Mouse (Mus musculus) gastrocnemius, postnatal 10 days (tissue): ENCODE results near the gene Doc2b. TPM values are rescaled to one million over a fixed set of nuclear protein-coding genes. Genes with fewer than 3 reads are reported as not detected.

Source experiments
- DNase-seq: peaks from one replicate; pipeline ENCODE4 v3.0.0; 2021; ENCODE audit warnings: mixed read lengths
- total RNA-seq, 2 experiments: library from RNA; stranded (reverse); gene quantifications; 2 replicates each; pipeline ENCODE4 v1.2.3; 2021

The Doc2b gene
- total RNA-seq, 2 experiments from 2014 or later: 1.0 TPM

- no peak for DNase-seq
Observed at GRCm38 (mm10) chr11:75793351-75793750, 2.5 kb downstream of the Doc2b start.

GRCm38 (mm10) chr11:75792535-75792934, 3.3 kb downstream of the Doc2b start:
- no peak for DNase-seq

DNA sequence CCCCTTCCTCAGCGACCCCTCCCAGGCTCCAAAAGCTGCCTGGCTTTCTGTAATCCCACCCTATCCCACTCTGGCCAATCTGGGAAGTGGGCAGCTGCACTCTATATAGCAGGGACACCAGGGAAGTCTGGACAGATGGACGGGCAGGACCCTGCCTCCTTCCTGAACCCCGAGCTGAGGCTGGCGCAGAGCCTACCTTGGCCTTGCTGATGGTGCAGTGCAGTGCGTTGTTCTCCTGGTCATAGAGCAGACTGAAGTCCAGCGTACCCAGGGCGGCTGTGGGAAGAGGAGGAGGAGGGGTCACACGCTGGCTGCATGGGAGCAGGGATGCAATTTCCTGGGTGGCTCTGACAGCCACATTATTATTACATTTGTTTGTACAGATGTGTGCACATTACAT, 10.0 kb downstream of the Doc2b start:
- DNase-seq: no peak

DNA sequence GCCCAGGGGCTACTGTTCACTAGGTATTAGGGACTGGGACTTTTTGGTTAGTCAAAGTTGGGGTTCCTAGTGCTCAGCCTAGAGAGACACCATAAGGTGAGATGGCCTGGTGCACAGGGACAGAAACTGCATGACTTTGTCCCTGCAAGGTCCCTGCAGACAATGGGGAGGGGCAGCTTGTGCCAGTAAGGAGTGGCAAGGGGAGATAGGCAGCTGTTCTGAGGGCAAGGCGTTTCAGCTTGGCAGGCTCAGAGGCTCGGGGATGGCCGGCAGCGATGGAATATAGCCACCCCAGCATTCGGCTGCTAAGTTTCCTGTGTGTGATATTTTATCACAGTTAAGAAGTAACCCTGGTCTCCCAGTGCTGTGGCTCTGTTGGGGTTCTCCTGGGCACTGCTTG, 12.1 kb downstream of the Doc2b start:
- no peak for DNase-seq

- DNase-seq: peak; percentile 61
Observed at GRCm38 (mm10) chr11:75781919-75782318, 13.9 kb downstream of the Doc2b start.

DNA sequence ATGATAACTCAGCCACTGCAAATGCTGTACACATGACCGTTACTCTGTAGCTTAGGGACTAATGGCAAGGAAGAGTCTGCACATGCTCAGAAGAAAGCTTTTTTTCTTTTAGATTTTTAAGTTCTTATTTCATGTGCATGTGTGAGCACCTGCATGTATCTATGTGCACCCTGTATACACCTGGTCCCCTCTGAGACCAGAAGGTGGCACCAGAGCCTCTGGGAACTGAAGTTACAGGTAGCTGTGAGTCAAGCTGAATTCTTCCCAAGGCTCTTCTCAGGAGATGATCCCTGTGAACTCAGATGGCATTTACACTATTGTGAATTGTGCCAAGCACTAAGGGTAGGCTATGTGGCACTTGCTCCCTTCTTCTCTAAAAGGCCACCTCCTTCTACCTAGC, 19.9 kb downstream of the Doc2b start:
- DNase-seq: no peak

DNA sequence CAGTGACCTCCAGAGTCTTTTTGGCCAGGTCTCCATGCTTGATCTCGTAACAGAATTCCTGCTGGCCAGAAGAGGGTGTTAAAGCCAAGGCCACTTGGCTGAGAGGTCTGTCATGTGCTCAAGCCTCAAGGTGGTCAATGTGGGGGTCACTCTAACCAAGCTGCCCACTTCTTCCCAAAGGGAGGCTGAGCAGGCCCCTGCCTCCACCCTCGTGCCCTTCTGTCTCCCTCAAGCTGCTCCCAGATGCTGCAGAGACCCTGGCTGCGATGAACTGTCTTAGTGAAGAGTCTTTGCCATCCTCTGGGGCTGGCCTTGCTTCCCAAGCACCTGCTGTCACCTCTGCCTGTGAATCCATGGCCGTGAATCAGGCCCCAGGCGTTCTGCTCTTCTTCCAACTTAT, 23.3 kb downstream of the Doc2b start:
- no peak for DNase-seq

GRCm38 (mm10) chr11:75769206-75769605, 26.6 kb downstream of the Doc2b start:
- DNase-seq: peak; percentile 85

GRCm38 (mm10) chr11:75768091-75768989, 27.5 kb downstream of the Doc2b start:
- no peak for DNase-seq

DNA sequence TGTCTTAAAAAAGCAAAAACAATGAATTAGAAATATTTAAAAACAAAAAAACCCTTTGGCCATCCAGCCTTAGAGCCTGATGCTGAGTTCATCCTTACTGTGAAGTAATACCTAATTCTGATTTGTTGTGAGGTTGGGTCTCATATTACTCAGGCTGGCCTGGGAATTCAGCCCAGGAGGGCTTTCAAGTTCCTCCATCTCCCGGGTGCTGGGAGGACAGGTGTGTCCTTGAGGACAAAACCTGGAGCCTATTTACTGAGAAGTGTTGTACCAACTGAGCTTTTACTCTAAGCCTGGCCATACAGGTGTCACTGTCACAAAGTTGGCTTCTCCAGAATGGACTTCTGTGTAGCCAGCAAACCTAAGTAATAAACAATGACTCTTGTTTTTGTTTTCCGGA, 28.8 kb downstream of the Doc2b start:
- no peak for DNase-seq

DNA sequence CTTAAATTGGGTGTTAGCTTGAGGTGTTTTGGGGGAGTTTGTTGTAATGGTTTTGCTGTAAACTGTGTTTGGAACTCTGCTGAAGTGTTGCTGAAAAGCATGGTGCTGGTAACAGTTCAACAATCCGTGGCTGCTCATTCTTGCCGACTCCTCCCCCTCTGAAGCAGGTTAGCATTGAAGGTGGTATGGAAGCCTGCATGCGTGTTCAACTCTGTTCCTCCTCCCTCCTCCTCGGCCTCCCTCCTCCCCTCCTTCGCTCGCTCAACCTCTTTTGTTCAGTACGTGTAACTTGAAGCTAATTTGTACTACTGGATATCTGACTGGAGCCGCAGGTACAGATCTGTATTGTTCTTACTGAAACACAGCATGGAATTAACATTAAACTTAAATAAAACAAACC, 30.7 kb downstream of the Doc2b start:
- DNase-seq: no peak

- no peak for DNase-seq
Observed at GRCm38 (mm10) chr11:75764521-75765023, 31.3 kb downstream of the Doc2b start.

DNA sequence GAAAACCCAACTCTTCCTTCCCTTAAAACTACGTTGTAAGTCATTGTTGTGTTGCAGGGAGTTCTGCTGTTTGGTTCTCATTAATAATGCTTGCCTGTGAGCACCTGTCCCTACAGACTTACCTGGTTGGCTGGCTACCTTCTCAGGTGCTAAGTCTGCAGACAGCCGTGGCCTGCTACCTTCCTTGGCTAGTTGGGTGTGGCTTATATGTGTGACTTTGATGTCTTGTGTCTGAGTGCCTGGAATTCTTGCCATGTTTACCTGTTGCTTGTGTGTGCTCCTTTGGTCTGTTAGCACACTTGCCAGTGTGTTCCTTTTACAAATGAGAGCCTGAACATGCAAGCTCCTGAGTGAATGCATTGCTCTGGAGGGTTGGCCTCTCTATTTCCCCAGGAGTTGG, 33.1 kb downstream of the Doc2b start:
- DNase-seq: no peak

DNA sequence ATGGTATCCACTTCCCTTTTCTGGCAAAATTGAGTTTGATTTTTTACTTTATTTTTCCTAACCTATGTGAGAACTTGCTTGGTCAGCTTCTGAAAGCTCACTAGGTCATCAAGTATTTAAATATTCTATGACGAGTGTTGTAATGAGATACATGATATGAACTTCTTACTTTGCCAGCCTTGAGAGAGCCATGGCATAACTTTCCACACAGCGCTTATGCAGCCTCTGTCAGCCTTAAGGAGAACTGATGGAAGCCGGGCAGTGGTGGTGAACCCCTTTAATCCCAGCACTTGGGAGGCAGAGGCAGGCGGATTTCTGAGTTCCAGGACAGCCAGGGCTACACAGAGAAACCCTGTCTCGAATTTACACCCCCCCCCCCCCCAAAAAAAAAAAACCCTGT, 35.1 kb downstream of the Doc2b start:
- no peak for DNase-seq

DNA sequence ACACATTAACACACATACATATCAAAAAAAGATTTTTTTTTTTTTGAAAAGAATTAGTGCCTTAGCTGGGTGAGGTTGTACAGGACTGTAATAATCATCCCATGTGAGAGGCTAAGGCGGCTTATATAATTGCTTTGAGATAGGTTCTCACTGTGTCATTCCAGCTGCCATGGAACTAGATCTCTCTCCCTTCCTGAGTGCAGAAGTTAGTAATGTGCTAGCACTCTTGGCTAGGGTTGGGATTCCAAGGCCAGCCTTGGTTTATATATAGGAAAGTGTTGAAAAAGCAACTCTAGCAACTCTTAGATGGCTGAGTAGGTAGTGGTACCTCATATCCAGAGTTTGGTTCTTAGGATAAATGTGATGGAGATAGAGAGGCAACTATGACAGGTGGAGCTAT, 37.3 kb downstream of the Doc2b start:
- DNase-seq: no peak

- no peak for DNase-seq
Observed at GRCm38 (mm10) chr11:75756687-75757086, 39.2 kb downstream of the Doc2b start.

DNA sequence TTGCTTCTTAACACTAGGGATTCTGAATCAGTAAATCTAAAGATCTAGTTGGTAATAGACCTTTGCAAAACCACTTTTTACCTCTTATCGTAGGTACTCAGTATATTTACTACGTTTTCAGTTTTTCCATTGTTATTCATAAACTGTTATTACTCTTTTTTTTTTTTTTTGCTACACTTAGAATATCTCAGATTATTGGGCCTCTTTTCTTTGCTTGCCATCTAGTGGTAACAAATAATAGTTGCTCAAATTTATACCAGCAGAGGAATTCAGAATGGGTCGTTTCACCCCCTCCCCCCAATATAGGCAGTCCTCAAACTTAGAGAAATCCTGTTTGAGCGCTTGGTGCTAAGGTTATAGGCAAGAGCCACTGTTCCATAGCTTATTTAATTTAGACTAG, 44.8 kb downstream of the Doc2b start:
- DNase-seq: no peak

DNA sequence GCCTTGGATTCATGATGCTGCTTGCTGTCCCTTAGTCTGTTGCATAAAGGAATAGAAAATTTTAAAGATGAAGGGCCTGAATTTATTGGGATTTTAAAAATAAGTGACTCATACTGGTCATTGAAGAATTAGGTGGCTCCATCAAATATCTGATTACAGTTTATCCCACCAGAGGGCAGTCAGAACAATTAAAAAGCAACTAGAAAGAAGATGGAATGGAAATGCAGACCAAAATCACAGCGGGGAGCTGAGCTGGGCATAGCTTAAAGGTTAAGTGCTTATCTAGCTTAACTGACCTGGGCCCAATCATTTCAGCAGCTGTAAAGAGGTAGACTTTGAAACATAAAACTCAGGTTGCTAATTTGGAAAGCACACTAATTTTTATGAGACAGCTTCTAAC, 45.3 kb downstream of the Doc2b start:
- no peak for DNase-seq

DNA sequence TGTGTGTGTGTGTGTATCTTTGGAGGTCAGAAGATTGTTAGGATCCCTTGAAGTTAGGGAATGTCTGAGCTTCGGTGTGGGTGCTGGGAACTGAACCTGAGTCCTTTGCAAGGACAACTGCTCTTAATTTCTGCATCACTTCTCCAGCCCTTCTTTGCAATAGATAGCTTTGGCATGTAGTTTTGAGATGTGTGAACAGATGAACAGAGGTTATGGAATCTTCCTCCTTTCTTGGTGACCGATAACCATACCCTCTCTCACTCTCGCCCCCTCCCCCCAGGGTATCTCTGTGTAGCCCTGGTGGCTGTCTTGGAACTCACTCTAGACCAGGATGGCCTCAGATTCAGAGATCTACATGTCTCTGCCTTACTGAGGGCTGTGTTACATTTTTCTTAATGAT, 51.1 kb downstream of the Doc2b start:
- DNase-seq: no peak

GRCm38 (mm10) chr11:75741615-75742014, 54.2 kb downstream of the Doc2b start:
- DNase-seq: no peak

GRCm38 (mm10) chr11:75740204-75740603, 55.6 kb downstream of the Doc2b start:
- no peak for DNase-seq

DNA sequence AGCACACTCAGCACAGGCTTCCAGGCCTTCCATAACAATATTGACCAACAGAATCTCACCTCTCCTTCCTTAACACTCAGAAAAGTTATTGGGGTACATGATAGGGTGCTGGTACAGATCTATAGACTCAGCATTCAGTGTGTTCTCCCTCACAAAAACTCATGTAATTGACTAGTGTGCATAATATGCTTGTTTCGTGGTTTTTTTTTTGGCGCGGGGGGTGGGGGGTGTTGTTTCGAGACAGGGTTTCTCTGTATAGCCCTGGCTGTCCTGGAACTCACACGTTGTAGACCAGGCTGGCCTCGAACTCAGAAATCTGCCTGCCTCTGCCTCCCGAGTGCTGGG, 57.4 kb downstream of the Doc2b start:
- no peak for DNase-seq

- DNase-seq: no peak
Observed at GRCm38 (mm10) chr11:75737806-75738476, 57.9 kb downstream of the Doc2b start.

DNA sequence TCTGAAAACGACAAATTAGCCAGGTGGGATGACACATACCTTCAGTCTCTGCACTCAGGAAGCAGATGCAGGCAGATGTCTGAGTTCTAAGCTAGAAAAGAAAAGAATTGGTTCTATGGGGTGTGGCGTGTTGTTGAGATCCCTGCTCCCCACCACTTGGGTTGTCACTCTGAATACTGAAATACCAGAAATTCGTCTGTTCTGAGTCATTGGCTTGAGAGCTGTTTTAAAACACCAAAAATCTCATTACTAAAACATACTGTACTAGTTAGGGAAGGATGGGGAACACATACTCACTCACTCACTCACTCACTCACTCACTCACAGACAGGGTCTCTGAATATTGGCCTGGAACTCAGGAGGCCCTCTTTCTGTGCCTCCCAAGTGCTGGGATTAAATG, 58.9 kb downstream of the Doc2b start:
- DNase-seq: no peak
